Mouse (Mus musculus): Measurements from ENCODE around the gene Adgrl2. TPM values are rescaled to one million over a fixed set of nuclear protein-coding genes. Genes with fewer than 3 reads are reported as not detected.

Gene Adgrl2
- total and polyA plus RNA-seq, 3 experiments = 0.34 to 6.6 (median 3.2) TPM

- H3K4me3 ChIP-seq (replicated peaks in 1 of 3; ENCODE audit: low read depth in 2 of 3, low read length in 2 of 3, poor library complexity in 1 of 3) = peak overlapping the region in 1 of 3 experiments; percentile 0
- no peaks in the 10 kb centered on the region for H3K79me2 ChIP-seq (replicated peaks; ENCODE audit: control insufficient read depth, extremely low read depth, insufficient read depth, poor library complexity, severe bottlenecking)
- peak overlapping the region; percentile 46 for H3K4me2 ChIP-seq (ENCODE audit: insufficient read depth, low read depth, poor library complexity, severe bottlenecking)
- H3K9me3 ChIP-seq (replicated peaks; ENCODE audit: low read length) = no peaks in the 10 kb centered on the region
- no peak for TF ChIP-seq ETS1 (conservative IDR thresholded peaks at IDR 0.05; ENCODE audit: low read depth, low read length)
- TF ChIP-seq MAX (IDR thresholded peaks at IDR 0.05; ENCODE audit: low read length) = peak; percentile 89
- no peak for TF ChIP-seq CHD1 (IDR thresholded peaks at IDR 0.05; ENCODE audit: low read depth, low read length)
- 0 out of 2 replicates have a peak, but pooled peaks have one; percentile 34 for TF ChIP-seq BHLHE40 (IDR thresholded peaks at IDR 0.05; ENCODE audit: low read depth, low read length)
- TF ChIP-seq RAD21 (IDR thresholded peaks at IDR 0.05; ENCODE audit: low read depth, low read length) = no peak
- peak; percentile 71 for TF ChIP-seq USF1 (IDR thresholded peaks at IDR 0.05; ENCODE audit: low read depth, low read length)
- peak; percentile 81 for TF ChIP-seq MXI1 (IDR thresholded peaks at IDR 0.05; ENCODE audit: low read depth, low read length)
- TF ChIP-seq IRF4 (IDR thresholded peaks at IDR 0.05; ENCODE audit: low read depth, low read length) = peak; percentile 34; the same call in 1 of the 2 replicates
- TF ChIP-seq JUND (conservative IDR thresholded peaks at IDR 0.05; ENCODE audit: low read depth, low read length) = no peak
- no peak for TF ChIP-seq NRF1 (IDR thresholded peaks at IDR 0.05; ENCODE audit: low read depth, low read length)
- peak; percentile 62; the same call in 1 of the 2 replicates for TF ChIP-seq CHD2 (IDR thresholded peaks at IDR 0.05; ENCODE audit: low read length)
- peak; percentile 47 for TF ChIP-seq USF2 (conservative IDR thresholded peaks at IDR 0.05; ENCODE audit: low read depth, low read length)
- TF ChIP-seq GABPA (IDR thresholded peaks at IDR 0.05; ENCODE audit: insufficient replicate concordance, low read depth, low read length) = no peak
- peak; percentile 80 for TF ChIP-seq MYC (IDR thresholded peaks at IDR 0.05; ENCODE audit: low read depth, low read length)
- TF ChIP-seq MAFK (IDR thresholded peaks at IDR 0.05; ENCODE audit: insufficient replicate concordance, low read length) = no peak
- 0 out of 2 replicates have a peak, but pooled peaks have one; percentile 30 for TF ChIP-seq MAZ (IDR thresholded peaks at IDR 0.05; ENCODE audit: low read depth, low read length)
- TF ChIP-seq RCOR1 (conservative IDR thresholded peaks at IDR 0.05; ENCODE audit: low read depth, low read length) = no peak
- TF ChIP-seq PAX5 (IDR thresholded peaks at IDR 0.05; ENCODE audit: low read length) = no peak
- TF ChIP-seq E2F4 (IDR thresholded peaks at IDR 0.05; ENCODE audit: insufficient replicate concordance, low read depth, low read length) = no peak
- TF ChIP-seq CTCF (conservative IDR thresholded peaks at IDR 0.05 in 1 of 2, IDR thresholded peaks at IDR 0.05 in 1 of 2; ENCODE audit: low read depth in 2 of 2, low read length in 2 of 2) = no peak
- no peak for TF ChIP-seq ZC3H11A (IDR thresholded peaks at IDR 0.05; ENCODE audit: low read depth, low read length)
- no peak for TF ChIP-seq JUN (IDR thresholded peaks at IDR 0.05; ENCODE audit: insufficient read depth, low read depth, low read length)
- DNase-seq (ENCODE audit: extremely low read depth) = peak; percentile 12
- H3K27ac ChIP-seq (ENCODE audit: insufficient read depth, low read depth) = no peak overlapping the region
- peaks cover 0 to 7% of the 10 kb centered on the region in 2 experiments; a peak in 2 of 4 replicates for H3K4me1 ChIP-seq (ENCODE audit: control insufficient read depth in 1 of 2, insufficient read depth in 2 of 2)
- H3K36me3 ChIP-seq (replicated peaks in 1 of 2; ENCODE audit: control insufficient read depth in 1 of 2, insufficient read depth in 1 of 2, low read length in 1 of 2) = no peaks in the 10 kb centered on the region
- no peak overlapping the region for H3K9ac ChIP-seq (ENCODE audit: insufficient read depth, low read depth)
- in situ Hi-C loops (cut with MboI; ENCODE audit: low pct_ligation_motif_present, low pct_unique_long_range_greater_than_20kb, low sequenced_read_pairs) = no loop called here
- dilution Hi-C loops (cut with MboI; ENCODE audit: extremely low pct_ligation_motif_present, extremely low pct_unique_long_range_greater_than_20kb, low sequenced_read_pairs) = no loop called here
- H3K27me3 ChIP-seq (replicated peaks) = no peaks in the 10 kb centered on the region
These were observed 30.9 kb downstream of the Adgrl2 start for GRCm38 (mm10) chr3:148959327-148960025.

Data from CH12.LX (cell line).